Mouse (Mus musculus): ENCODE measurements around the gene AK157302. TPM values are rescaled to one million over a fixed set of nuclear protein-coding genes. Genes with fewer than 3 reads are reported as not detected.

Gene AK157302
- total RNA-seq, 2 experiments from 2014 or later, result 2.0 to 8.4 TPM

DNA sequence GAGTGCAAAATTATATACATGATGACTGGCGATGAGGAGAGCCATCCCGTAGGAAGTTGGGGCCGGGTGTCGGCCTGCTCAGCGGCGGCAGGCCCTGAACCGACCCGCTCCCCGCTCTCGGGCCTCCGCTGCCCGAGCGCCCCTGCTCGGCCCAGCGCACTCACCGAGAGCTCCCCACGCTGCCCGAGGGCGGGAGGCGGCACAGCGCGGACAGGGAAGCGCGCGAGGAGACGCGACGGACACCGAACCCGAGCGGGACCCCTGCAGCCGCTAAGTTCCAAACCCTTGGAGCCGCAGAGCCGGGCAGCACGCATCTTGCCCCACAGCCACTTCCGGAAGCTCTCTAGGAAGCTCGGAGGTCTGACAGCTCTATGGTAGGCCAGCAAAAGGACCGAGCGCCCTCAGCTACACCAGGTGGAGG is 35.8 kb downstream of the AK157302 start, which contains the start of gene Zkscan8:
TSS of gene Zkscan8 (minus strand) at position 340 of the 421 bp plus-strand sequence.
- peak; percentile 83 for ATAC-seq (replicated peaks; ENCODE audit: low FRiP score, poor library complexity, severe bottlenecking)

DNA sequence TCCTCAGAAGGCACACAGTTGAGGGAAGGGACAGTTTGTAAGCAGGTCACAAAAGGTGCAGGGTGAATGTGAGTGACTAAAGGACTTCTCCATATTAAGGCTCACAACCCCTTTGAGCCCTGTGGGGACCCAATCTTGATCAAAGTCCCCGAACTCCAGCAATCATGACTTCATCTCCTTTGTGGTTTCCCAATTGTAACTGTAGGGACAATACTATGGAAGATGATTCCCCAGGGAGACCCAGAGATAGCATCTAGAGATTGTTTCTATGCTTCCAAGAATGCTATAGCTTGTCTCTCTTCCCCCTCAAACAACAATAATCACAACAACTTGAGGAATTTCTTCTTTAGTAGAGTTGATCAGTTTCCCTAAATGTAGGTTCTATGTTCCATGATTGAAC is 47.7 kb downstream of the AK157302 start, which contains the start of gene Olfr1366:
TSS of gene Olfr1366 (minus strand) at position 101 of the 400 bp plus-strand sequence.
- ATAC-seq (replicated peaks; ENCODE audit: low FRiP score, poor library complexity, severe bottlenecking), result no peak

Other genes with a start within 250 kb of the AK157302 start
- gene Gpx5, start 202.5 kb upstream of the AK157302 start, total RNA-seq (2015; ENCODE audit: low replicate concordance), result not detected in 2 replicates
- not detected in 2 replicates for gene Gpx5, start 202.5 kb upstream of the AK157302 start, total RNA-seq (2017; ENCODE audit: low replicate concordance)
- not detected in 2 replicates for gene Gpx6, start 183.1 kb upstream of the AK157302 start, total RNA-seq (2015; ENCODE audit: low replicate concordance)
- gene Gpx6, start 183.1 kb upstream of the AK157302 start, total RNA-seq (2017; ENCODE audit: low replicate concordance), result not detected in 2 replicates
- gene Olfr1367, start 148.3 kb upstream of the AK157302 start, total RNA-seq (2015; ENCODE audit: low replicate concordance), result not detected in 2 replicates
- gene Olfr1367, start 148.3 kb upstream of the AK157302 start, total RNA-seq (2017; ENCODE audit: low replicate concordance), result not detected in 2 replicates
- 2.9 TPM in 1 of 2 replicates, not detected in the other for gene Zscan12, start 132.4 kb upstream of the AK157302 start, total RNA-seq (2015; ENCODE audit: low replicate concordance)
- gene Zscan12, start 132.4 kb upstream of the AK157302 start, total RNA-seq (2017; ENCODE audit: low replicate concordance), result 0.98 and 3.3 TPM in 2 replicates
- 33.5 and 39.4 TPM in 2 replicates for gene Zkscan3, start 92.5 kb upstream of the AK157302 start, total RNA-seq (2015; ENCODE audit: low replicate concordance)
- gene Zkscan3, start 92.5 kb upstream of the AK157302 start, total RNA-seq (2017; ENCODE audit: low replicate concordance), result 23.8 and 29.0 TPM in 2 replicates
- gene Pgbd1, start 54.2 kb upstream of the AK157302 start, total RNA-seq (2015; ENCODE audit: low replicate concordance), result not detected in 2 replicates
- not detected in 2 replicates for gene Pgbd1, start 54.2 kb upstream of the AK157302 start, total RNA-seq (2017; ENCODE audit: low replicate concordance)
- 4.7 and 8.0 TPM in 2 replicates for gene Zscan26, start 41.5 kb upstream of the AK157302 start, total RNA-seq (2015; ENCODE audit: low replicate concordance)
- 0.98 and 3.2 TPM in 2 replicates for gene Zscan26, start 41.5 kb upstream of the AK157302 start, total RNA-seq (2017; ENCODE audit: low replicate concordance)
- not detected in 2 replicates for gene Nkapl, start 26.7 kb upstream of the AK157302 start, total RNA-seq (2015; ENCODE audit: low replicate concordance)
- not detected in 2 replicates for gene Nkapl, start 26.7 kb upstream of the AK157302 start, total RNA-seq (2017; ENCODE audit: low replicate concordance)
- gene Zkscan4, start 16.3 kb upstream of the AK157302 start, total RNA-seq (2015; ENCODE audit: low replicate concordance), result not detected in 2 replicates
- gene Zkscan4, start 16.3 kb upstream of the AK157302 start, total RNA-seq (2017; ENCODE audit: low replicate concordance), result not detected in 2 replicates
- gene Gm10065, start 15.8 kb upstream of the AK157302 start, total RNA-seq (2015; ENCODE audit: low replicate concordance), result not detected in 2 replicates
- not detected in 2 replicates for gene Gm10065, start 15.8 kb upstream of the AK157302 start, total RNA-seq (2017; ENCODE audit: low replicate concordance)
- 4.2 TPM in 1 of 2 replicates, not detected in the other for gene Gm11273, start 6.2 kb downstream of the AK157302 start, total RNA-seq (2015; ENCODE audit: low replicate concordance)
- gene Gm11273, start 6.2 kb downstream of the AK157302 start, total RNA-seq (2017; ENCODE audit: low replicate concordance), result 1.5 TPM in 1 of 2 replicates, not detected in the other
- 4.0 and 11.7 TPM in 2 replicates for gene Zkscan8, start 35.9 kb downstream of the AK157302 start, total RNA-seq (2015; ENCODE audit: low replicate concordance)
- 1.3 and 1.7 TPM in 2 replicates for gene Zkscan8, start 35.9 kb downstream of the AK157302 start, total RNA-seq (2017; ENCODE audit: low replicate concordance)
- gene Olfr1366, start 47.6 kb downstream of the AK157302 start, total RNA-seq (2015; ENCODE audit: low replicate concordance), result not detected in 2 replicates
- gene Olfr1366, start 47.6 kb downstream of the AK157302 start, total RNA-seq (2017; ENCODE audit: low replicate concordance), result not detected in 2 replicates
- not detected in 2 replicates for gene Olfr1535, start 64.7 kb downstream of the AK157302 start, total RNA-seq (2015; ENCODE audit: low replicate concordance)
- gene Olfr1535, start 64.7 kb downstream of the AK157302 start, total RNA-seq (2017; ENCODE audit: low replicate concordance), result not detected in 2 replicates
- not detected in 2 replicates for gene Olfr1364, start 86.5 kb downstream of the AK157302 start, total RNA-seq (2015; ENCODE audit: low replicate concordance)
- not detected in 2 replicates for gene Olfr1364, start 86.5 kb downstream of the AK157302 start, total RNA-seq (2017; ENCODE audit: low replicate concordance)
- not detected in 2 replicates for gene Olfr1362, start 118.8 kb downstream of the AK157302 start, total RNA-seq (2015; ENCODE audit: low replicate concordance)
- gene Olfr1362, start 118.8 kb downstream of the AK157302 start, total RNA-seq (2017; ENCODE audit: low replicate concordance), result not detected in 2 replicates
- not detected in 2 replicates for gene Olfr11, start 147.3 kb downstream of the AK157302 start, total RNA-seq (2015; ENCODE audit: low replicate concordance)
- gene Olfr11, start 147.3 kb downstream of the AK157302 start, total RNA-seq (2017; ENCODE audit: low replicate concordance), result not detected in 2 replicates
- not detected in 2 replicates for gene Olfr1361, start 168.2 kb downstream of the AK157302 start, total RNA-seq (2015; ENCODE audit: low replicate concordance)
- gene Olfr1361, start 168.2 kb downstream of the AK157302 start, total RNA-seq (2017; ENCODE audit: low replicate concordance), result not detected in 2 replicates
- gene Olfr1360, start 182.2 kb downstream of the AK157302 start, total RNA-seq (2015; ENCODE audit: low replicate concordance), result not detected in 2 replicates
- gene Olfr1360, start 182.2 kb downstream of the AK157302 start, total RNA-seq (2017; ENCODE audit: low replicate concordance), result not detected in 2 replicates
- gene Olfr1359, start 202.9 kb downstream of the AK157302 start, total RNA-seq (2015; ENCODE audit: low replicate concordance), result not detected in 2 replicates
- gene Olfr1359, start 202.9 kb downstream of the AK157302 start, total RNA-seq (2017; ENCODE audit: low replicate concordance), result not detected in 2 replicates
- gene Hist1h2bl, start 220.9 kb downstream of the AK157302 start, total RNA-seq (2015; ENCODE audit: low replicate concordance), result 989 and 1,130 TPM in 2 replicates
- gene Hist1h2bl, start 220.9 kb downstream of the AK157302 start, total RNA-seq (2017; ENCODE audit: low replicate concordance), result 1,595 and 2,060 TPM in 2 replicates
- 22.6 and 24.1 TPM in 2 replicates for gene Hist1h2ai, start 221.2 kb downstream of the AK157302 start, total RNA-seq (2015; ENCODE audit: low replicate concordance)
- gene Hist1h2ai, start 221.2 kb downstream of the AK157302 start, total RNA-seq (2017; ENCODE audit: low replicate concordance), result 2,450 and 5,888 TPM in 2 replicates
- 64.9 and 143 TPM in 2 replicates for gene Hist1h3h, start 222.4 kb downstream of the AK157302 start, total RNA-seq (2015; ENCODE audit: low replicate concordance)
- gene Hist1h3h, start 222.4 kb downstream of the AK157302 start, total RNA-seq (2017; ENCODE audit: low replicate concordance), result 379 and 793 TPM in 2 replicates
- 396 and 580 TPM in 2 replicates for gene Hist1h2bm, start 226.8 kb downstream of the AK157302 start, total RNA-seq (2015; ENCODE audit: low replicate concordance)
- 1,330 and 1,438 TPM in 2 replicates for gene Hist1h2bm, start 226.8 kb downstream of the AK157302 start, total RNA-seq (2017; ENCODE audit: low replicate concordance)
- gene Hist1h4j, start 239.8 kb downstream of the AK157302 start, total RNA-seq (2015; ENCODE audit: low replicate concordance), result 12.6 and 18.4 TPM in 2 replicates
- 900 and 1,530 TPM in 2 replicates for gene Hist1h4j, start 239.8 kb downstream of the AK157302 start, total RNA-seq (2017; ENCODE audit: low replicate concordance)